Mouse (Mus musculus) adrenal gland, adult 18-20 months (tissue): ENCODE measurements around the gene Rasl12. TPM values are rescaled to one million over a fixed set of nuclear protein-coding genes. Genes with fewer than 3 reads are reported as not detected.

Experiments used
- DNase-seq, 2 experiments: peaks; one replicate each; pipeline ENCODE4 v3.0.0; 2021 to 2022; ENCODE audit warnings: low spot score in 2 of 2
- total RNA-seq, 2 experiments: library from RNA; stranded (reverse); gene quantifications; 1 replicate in 1 of 2; 2 replicates in 1 of 2; pipeline ENCODE4 v1.2.3; 2021

The Rasl12 gene
- total RNA-seq, 2 experiments from 2014 or later, result 5.7 to 31.8 TPM

DNA sequence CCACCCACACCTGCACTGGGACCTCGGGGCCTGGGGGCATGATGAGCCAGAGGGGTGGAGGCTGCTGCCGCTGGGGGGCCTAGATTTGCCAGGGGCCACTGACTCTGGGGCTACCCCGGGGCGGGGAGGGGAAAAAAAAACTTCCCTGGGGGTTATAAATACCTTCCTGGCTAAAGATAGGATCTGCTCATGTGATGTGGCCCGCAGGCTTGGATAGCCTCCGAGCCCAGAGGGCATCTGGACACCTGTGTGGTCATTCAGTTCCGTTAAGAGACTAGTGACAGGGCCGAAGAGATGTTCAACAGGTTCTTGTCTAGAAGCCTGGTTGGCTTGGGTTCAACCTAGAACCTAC is 6.7 kb upstream of the Rasl12 start, which contains the start of gene Kbtbd13:
Gene Kbtbd13 (minus strand): TSS at position 40 of the 352 bp plus-strand sequence.
- no peak for DNase-seq

GRCm38 (mm10) chr9:65392638-65393364 is 5.5 kb upstream of the Rasl12 start:
- peak; percentile 62 to 76 for DNase-seq

DNA sequence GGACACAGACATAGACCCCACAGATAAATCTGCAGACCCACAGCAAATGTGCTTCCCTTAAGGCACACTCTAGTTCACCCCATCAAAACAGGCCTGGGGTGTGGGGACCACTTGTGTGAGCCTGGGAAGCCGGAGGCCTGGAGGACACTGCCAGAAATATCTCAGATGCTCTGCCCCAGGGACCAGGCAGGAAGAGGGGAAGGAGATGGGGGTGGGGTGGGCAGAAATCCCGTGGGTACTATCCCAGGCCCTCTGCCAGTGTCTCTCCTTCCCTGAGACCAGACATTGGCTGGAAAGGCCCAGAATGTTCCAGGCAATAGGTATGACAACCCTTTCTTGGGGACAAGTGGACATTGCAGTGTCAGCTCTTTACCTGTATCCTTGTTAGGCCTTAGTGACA is 4.7 kb upstream of the Rasl12 start:
- DNase-seq, result no peak

DNA sequence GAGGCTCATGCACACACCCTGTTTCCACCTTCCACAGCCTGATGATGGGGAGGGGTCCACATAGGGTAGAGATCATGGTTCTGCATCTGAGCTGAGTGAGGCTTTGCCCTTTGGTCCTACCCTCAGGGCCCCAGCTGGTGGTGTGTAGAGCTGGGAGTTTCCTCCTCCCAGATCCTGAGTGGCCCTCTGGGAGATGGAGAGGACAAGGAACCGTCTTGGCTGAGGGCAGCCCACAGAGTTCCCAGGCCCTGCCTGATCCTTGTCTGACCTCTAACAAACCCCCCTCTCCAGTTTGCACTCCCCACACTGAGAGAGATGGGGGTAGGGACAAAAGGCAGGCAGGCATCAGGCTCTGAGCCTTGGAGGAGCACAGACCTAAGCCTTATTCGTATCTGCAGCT is 3.9 kb upstream of the Rasl12 start:
- no peak for DNase-seq

GRCm38 (mm10) chr9:65399934-65400333 is 1.6 kb downstream of the Rasl12 start:
- DNase-seq, result no peak

DNA sequence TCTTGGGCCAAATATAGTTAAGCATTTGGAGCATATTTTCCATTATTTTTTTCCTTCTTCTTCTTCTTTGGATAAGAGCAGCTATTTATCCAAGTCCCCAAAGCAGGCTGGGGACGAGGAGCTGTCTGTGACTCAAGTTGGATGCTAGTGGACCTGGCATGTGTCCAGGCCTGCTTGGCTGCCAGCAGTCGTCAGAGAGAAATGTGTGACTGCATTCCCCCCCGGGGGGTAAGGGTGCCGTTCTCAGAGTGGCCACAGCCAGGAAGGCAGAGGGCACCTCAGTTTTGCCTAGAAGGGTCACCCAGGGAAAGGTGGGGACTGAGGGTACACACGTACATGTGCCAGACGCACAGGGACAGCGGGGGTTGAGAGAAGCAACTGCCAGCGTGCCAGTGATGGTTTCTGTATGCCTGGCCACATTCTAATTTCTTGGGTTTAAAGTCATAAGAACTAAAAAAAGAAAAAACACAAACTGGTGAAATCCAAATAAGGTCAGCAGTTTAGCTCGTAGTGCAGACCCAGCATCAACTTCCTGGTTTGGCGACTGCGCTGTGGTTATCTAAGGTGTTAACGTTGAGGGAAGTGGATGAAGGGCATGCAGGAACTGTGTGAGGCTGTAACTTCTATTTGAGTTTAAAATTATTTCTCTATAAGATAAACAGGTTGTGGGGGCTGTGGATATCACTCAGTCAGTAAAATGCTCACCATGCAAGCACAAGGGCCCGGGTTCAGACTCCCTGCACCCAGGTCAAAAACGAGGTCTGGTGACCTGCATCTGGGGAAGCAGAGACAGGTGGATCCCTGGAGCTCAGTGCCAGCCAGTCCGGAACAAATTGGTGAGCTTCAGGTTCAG is 6.3 kb downstream of the Rasl12 start:
- peak; percentile 79 to 83 for DNase-seq

DNA sequence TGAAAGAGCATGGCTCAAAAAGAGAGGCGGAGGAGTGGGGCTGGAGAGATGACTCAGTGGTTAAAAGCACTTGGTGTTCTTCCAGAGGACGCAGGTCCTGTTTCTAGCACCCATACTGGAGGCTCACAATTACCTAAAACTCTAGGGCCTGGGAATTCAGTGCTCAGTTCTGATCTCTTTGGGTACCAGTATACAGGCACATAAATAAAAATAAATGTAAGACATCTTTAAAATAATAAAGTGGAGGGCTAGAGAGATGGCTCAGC is 6.8 kb downstream of the Rasl12 start:
- no peak for DNase-seq

DNA sequence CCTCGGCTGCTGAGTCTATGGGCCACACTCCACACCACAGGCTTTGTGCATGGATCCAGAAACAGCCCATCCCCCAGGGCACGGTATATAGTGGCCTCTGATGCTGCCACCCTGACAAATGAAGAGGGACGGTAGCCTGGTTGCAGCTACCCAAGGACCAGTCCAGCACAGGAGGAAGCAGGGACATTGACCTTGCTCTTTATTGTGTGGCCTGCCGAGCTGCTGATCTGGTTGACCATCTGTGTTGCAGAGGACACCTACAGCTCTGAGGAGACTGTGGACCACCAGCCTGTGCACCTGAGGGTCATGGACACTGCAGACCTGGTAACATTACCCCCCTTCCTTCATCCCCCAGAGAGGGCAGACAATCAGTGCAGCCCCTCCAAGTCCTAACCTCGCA is 9.0 kb downstream of the Rasl12 start:
- no peak for DNase-seq

DNA sequence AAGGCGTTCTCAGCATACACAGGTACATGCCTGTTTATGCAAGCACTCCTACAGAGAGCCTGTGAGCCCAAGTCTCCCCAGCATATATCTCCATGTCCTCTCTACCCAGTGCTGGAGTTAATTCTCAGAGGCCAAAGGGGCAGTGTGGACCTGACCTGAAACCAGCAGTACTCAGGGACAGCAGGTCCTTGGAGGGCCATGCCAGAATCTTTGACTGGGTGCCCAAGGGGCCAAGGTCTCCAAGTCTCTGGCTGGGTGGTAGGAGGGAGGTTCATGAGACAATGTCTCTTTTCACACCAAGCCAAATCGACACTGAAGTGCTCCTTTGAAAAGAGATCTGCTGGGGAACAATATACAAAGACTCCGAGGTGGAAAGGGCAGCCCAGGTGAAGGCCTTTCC is 9.6 kb downstream of the Rasl12 start:
- DNase-seq, result no peak

GRCm38 (mm10) chr9:65408871-65409295 is 10.6 kb downstream of the Rasl12 start:
- DNase-seq, result no peak

GRCm38 (mm10) chr9:65410378-65410777 is 12.1 kb downstream of the Rasl12 start:
- no peak for DNase-seq

GRCm38 (mm10) chr9:65411326-65411725 is 13.0 kb downstream of the Rasl12 start:
- no peak for DNase-seq

DNA sequence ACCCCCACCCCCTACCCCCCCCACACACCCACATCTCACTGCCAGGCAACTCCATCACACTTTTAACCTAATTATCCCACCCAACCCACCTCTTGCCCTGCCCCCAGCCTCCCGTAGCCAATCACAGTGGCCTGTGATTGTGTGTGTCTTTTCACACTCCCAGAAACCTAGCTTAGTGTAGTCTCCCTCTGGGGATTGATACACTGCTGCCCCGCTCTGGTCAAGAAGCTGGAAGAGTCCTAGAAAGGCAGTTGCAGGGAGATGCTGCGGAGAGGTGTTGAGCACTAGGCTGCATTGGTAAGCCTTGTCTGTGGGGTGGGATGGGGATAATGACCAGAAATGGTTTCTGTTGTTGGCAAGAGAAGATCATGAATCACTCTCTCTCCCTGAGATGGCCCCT is 19.4 kb downstream of the Rasl12 start:
- no peak for DNase-seq

GRCm38 (mm10) chr9:65419633-65420032 is 21.3 kb downstream of the Rasl12 start:
- no peak for DNase-seq

- DNase-seq, result no peak
Observed at GRCm38 (mm10) chr9:65422760-65423501, 24.6 kb downstream of the Rasl12 start, which contains the start of gene Slc51b. TSS of gene Slc51b (minus strand) at chr9:65422955.

DNA sequence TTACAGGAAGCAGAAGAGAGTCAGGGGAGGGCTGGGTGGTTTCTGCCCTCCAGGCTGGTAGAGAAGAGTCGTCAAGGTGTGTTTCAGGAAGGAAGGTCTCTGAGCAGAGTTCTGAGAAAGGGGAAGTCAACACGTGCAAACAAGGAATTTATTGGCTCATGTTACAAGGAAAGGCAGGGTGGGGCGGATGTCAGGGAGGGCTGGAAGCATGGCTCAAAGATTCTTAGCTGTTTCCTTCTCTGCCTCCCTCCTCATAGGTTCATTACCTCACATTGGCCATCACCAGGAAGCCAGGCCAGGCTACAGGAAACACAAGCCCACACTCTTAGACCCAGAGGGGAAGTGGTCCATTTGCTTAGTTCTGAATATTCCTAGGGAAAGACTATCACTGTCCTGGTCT is 26.1 kb downstream of the Rasl12 start:
- no peak for DNase-seq

DNA sequence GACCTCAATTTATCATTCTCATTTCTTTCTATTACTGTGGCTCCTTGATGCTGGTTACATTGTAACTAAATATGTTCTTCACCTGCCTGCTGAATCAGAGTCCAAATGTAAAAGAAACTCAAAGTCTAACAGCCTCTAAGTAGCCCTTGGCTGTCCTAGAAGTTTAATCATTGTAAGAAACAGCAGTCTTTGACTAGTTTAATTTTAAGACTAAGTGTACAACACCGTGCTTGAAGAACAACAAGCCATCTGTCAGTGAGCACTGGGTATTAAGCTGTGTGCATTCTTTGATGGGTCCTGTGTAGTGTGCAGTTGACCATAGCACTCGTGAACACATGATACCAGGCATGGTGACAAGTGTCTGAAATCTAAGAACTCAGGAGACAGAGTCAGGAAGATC is 29.2 kb downstream of the Rasl12 start:
- DNase-seq, result no peak

DNA sequence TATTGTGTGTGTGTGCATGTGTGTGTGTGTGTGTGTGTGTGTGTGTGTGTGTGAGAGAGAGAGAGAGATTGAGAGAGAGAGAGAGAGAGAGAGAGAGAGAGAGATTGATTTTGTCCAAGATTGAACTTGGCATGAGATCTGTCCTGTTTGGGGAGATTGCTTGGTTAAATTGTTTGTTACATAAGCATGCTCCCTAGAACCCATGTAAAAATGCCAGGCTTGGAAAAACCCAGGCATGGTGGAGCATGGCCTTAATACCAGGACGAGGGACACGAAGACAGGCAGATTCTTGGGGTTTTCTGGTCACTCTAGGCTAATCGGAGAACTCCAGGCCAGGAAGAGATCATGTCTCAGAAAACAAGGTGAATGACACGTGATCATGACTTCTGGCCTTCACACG is 29.7 kb downstream of the Rasl12 start:
- no peak for DNase-seq

DNA sequence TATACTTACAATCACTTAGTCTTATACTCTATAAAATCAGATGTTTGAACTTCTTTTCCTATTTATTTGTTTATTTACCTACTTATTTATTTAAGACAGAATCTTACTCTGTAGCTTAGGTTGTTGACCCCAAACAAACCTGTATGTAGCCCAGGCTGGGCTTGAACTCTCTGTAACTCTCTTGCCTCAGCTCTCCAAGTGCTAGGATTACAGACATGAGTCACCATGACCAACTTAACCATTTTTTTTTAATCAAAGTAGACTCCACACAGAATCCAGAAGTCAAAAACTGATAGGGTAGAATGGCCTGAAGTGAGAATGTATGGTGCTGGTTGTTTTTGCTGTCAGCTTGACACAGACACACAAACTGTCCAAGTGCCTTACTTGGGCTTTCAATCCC is 32.1 kb downstream of the Rasl12 start:
- DNase-seq, result no peak

DNA sequence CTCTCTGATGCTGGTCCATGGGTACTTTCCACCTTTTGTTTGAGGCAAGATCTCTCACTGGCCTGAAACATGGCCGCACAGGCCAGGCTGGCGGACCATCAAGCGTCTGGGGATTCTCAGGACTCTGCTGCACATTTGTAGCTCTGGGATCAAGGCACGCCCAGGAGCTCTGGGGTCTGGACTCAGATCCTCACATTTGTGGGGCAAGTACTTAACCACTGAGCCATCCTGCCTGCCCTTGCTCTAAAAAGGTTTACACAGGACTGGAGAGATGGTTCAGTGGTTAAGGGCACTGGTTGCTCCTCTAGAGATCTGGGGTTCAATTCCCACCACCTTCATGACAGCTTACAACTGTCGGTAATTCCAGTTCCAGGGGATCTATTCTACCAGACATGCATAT is 32.6 kb downstream of the Rasl12 start:
- no peak for DNase-seq

DNA sequence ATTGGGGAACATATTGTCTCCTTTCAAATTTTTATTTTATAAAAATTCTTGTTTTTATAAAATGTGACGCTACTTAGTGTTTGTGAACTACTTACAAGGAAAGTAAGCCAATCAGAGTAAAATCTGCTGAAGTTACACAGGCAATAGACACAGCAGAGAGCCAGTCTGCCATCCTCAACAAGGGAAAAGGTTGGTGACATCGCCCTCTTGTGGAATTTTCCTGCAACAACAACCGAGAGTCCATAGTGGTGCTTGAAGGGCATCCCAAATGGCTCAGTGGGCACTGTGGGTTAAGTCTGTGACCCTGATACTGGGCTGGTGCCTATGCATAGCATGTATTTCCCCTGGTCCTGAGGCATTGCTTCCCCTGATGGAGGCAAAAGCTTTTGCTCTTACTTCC is 33.9 kb downstream of the Rasl12 start:
- DNase-seq, result peak; percentile 78 to 85

DNA sequence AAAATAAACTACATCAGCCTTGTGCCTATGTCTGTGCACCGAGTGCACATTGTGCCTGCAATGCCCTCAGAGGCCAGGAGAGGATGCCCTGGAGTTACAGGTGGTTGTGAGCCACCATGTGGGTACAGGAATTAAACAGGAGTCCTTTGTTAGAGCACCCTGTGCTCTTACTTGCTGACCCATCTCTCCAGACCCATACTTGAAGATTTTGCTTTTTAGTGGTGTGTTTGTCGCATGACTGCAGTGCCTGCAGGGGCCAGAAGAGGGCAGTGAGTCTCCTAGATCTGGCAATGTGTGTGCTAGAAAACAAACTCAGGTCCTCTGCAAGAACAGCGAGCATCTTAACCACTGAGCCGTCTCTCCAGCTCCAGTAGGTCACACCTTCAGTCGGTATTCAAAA is 35.8 kb downstream of the Rasl12 start:
- peak; percentile 39 to 63 for DNase-seq
